Mouse (Mus musculus): Measurements from ENCODE around the gene Slc6a3.

GRCm38 (mm10) chr13:73499893-73500604 is 36.5 kb upstream of the Slc6a3 start:
- TF ChIP-seq CTCF (IDR thresholded peaks at IDR 0.05; ENCODE audit: low read depth, low read length) (no peak), POLR2A (IDR thresholded peaks at IDR 0.05; ENCODE audit: extremely low read depth, insufficient read depth, low read length) (no peak)

Data from liver, adult 2 months (tissue).